Mouse (Mus musculus) small intestine, adult 2 months (tissue): ENCODE results near the gene Micu1. TPM values are rescaled to one million over a fixed set of nuclear protein-coding genes. Genes with fewer than 3 reads are reported as not detected.

Experiments
- H3K27ac ChIP-seq: fragments of 200-500 bp; 2 replicates; pipeline ENCODE4 v1.5.1; 2012; ENCODE audit warnings: low read depth, low read length, control low read depth, inconsistent platforms; ENCODE audit not compliant: insufficient read depth
- H3K27me3 ChIP-seq: fragments of 200-500 bp; 2 replicates; pipeline ENCODE4 v1.6.1; 2012; ENCODE audit warnings: mild to moderate bottlenecking, moderate library complexity, low read length, inconsistent platforms; ENCODE audit not compliant: control insufficient read depth, insufficient read depth
- H3K36me3 ChIP-seq: fragments of 200-500 bp; 2 replicates; pipeline ENCODE4 v1.6.1; 2012; ENCODE audit warnings: mild to moderate bottlenecking, low read length, control low read depth, inconsistent platforms; ENCODE audit not compliant: control insufficient read depth, insufficient read depth
- H3K4me1 ChIP-seq: fragments of 200-500 bp; 2 replicates; pipeline ENCODE4 v1.6.1; 2012; ENCODE audit warnings: low read length, inconsistent platforms, mixed read lengths; ENCODE audit not compliant: control insufficient read depth, insufficient read depth, insufficient read length
- H3K4me3 ChIP-seq: fragments of 200-500 bp; 2 replicates; pipeline ENCODE4 v1.5.1; 2012; ENCODE audit warnings: low read depth, mild to moderate bottlenecking, control low read depth, inconsistent platforms, low read length, moderate library complexity
- CTCF ChIP-seq: fragments of 200-500 bp; IDR thresholded peaks from 2 replicates; pipeline ENCODE4 v1.5.1; 2012; ENCODE audit warnings: low read depth, mild to moderate bottlenecking, control low read depth, inconsistent platforms, low read length, moderate library complexity, mixed read lengths; ENCODE audit not compliant: insufficient replicate concordance, insufficient read length; ENCODE audit errors: extremely low read depth
- POLR2A ChIP-seq: fragments of 200-500 bp; IDR thresholded peaks from 2 replicates; pipeline ENCODE4 v1.6.1; 2012; ENCODE audit warnings: low read depth, mild to moderate bottlenecking, control low read depth, inconsistent platforms, low read length, moderate library complexity
- WGBS: fragments of 180-500 bp; shearing (Covaris S2); methylation state at CpG from one replicate; pipeline ENCODE4 v1.1.7; 2018; 5-methylcytosine and 5-hydroxymethylcytosine counted together
- polyA plus RNA-seq: library from polyadenylated mRNA; depleted of rRNA; stranded (reverse); fragments of >200 nt; gene quantifications from 2 replicates; pipeline ENCODE4 v1.2.3, GENCODE M21; 2012

Micu1 gene
- polyA plus RNA-seq, 1 experiment, result 134 TPM

DNA sequence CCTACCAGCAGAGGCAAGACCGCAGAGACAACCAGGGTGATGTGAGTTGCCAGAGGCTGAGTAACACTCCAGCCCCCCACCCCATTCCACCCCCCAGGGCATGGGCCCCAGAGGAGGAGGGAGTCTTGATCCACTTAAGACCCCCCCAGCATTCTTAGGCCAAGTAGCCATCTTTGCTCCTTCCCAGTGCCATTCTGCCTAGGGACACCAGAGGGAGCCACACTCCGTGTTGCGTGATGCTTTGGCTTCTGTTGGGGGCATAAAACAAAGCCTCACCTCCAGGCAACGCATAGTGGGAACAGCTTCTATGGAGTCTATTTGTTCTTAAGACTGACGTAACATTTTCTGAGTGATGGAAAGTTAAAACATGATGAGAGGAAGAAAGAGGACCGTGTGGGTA, 190.7 kb downstream of the Micu1 start:
- H3K27me3 ChIP-seq, result no peaks in the 10 kb centered on the region
- no peak overlapping the region for H3K27ac ChIP-seq
- H3K4me3 ChIP-seq, result no peak overlapping the region
- H3K4me1 ChIP-seq, result peaks cover 2% of the 10 kb centered on the region; the same call in 1 of the 2 replicates
- TF ChIP-seq CTCF (peak; percentile 91; the same call in 1 of the 2 replicates), POLR2A (no peak)
- H3K36me3 ChIP-seq, result peaks cover 72% of the 10 kb centered on the region
- 49% methylated on average over 6 of the region's 6 CpGs for WGBS

DNA sequence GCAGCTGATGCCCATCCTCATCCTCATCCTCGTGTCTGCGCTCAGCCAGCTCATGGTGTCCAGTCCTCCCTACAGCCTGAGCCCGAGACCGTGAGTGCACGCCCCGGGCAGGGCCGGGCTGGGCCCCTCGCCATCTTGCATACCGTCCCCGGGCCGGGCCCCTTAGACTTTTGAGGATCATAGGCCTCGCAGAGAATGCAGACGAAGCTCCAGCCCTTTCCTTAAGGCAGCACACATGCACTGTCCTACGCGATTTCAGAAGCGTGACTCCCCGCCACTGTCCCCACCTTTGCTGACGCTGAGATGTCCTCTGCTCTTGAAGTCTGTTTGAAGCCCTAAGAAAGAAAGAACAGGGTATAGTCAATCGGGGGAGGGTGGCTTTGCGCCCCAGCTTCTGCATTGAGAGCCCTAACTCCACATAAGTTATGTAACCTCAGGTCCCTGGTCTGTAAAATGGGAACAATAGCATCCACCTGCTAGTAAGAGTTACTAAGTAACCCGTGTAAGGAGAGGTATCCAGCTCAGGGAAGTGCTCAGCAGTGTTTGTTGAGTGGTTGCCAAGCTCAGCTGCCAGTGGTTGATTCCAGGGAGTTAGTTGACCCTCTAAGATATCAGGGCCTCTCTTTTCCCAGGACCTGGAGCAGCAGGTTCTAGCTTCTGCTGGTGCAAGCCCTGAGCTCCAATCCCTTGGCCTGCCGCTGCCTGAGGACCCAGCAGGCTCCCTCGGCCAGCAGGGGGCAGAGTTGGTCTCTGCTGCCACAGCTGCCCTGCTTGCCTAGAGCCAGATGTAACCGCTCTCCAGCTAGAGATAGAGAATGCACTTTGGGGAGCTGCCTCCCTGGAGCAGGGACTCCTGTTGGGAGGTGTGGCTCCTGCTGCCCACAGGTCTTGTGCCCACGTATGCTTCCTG, 192.2 kb downstream of the Micu1 start:
- no peak overlapping the region for H3K4me3 ChIP-seq
- TF ChIP-seq CTCF, result peak; percentile 87
- TF ChIP-seq POLR2A, result no peak
- H3K27me3 ChIP-seq, result no peaks in the 10 kb centered on the region
- H3K4me1 ChIP-seq, result peaks cover 13% of the 10 kb centered on the region
- 72% methylated on average over 25 of the region's 25 CpGs for WGBS
- no peak overlapping the region for H3K27ac ChIP-seq
- peaks cover 77% of the 10 kb centered on the region for H3K36me3 ChIP-seq

DNA sequence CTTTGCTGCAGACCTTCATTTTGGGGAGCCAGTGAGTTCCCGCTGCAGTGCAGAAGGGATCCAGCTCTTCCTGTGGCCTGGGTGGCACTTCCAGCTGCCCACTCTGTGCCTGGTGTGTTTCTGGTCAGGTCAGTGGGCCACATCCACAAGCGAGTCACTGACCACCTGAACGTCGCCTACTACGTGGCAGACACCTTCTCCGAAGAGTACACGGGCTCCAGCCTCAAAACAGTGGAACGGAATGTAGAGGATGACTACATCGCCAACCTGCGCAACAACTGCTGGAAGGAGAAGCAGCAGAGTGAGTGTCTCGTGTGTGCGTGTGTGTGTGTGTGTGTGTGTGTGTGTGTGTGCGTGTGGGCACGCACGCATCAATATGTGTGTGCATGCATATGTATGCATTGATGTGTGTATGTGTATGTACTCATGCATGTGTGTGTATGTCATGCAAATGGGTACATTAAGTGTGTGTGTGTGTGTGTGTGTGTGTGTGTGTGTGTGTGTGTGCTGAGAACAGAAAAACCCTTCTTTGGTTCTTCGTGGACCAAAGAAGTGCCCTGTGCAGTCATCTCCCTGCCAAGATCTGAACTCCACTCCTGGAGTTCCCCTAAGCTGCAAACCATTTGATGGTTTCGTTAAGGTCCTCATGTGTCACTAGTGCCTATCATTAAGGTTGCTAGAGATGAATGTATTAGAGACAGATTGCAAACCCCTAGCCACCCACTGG, 193.3 kb downstream of the Micu1 start:
- 93% methylated on average over 17 of the region's 17 CpGs for WGBS
- peaks cover 24% of the 10 kb centered on the region for H3K4me1 ChIP-seq
- H3K4me3 ChIP-seq, result no peak overlapping the region
- no peaks in the 10 kb centered on the region for H3K27me3 ChIP-seq
- peaks cover 69% of the 10 kb centered on the region for H3K36me3 ChIP-seq
- no peak overlapping the region for H3K27ac ChIP-seq
- TF ChIP-seq POLR2A (no peak), CTCF (no peak)

DNA sequence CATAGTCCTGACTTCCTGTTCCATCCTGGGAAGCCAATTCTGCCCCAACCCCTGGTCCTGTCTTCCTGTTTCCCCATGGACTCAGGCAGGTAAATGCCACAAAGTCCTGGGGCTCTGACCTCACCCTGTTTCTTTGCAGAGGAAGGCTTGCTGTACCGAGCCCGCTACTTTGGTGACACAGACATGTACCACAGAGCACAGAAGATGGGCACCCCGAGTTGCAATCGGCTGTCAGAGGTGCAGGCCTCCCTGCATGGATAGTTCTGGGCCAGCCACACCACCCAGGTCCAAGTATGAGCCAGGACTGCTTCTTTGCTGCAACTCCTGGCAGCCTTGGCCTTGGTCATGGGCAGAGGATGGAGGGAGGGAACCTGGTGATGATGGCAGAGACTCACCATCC, 193.9 kb downstream of the Micu1 start:
- 89% methylated on average over 4 of the region's 4 CpGs for WGBS
- Histone ChIP-seq H3K4me3 (no peak overlapping the region), H3K27me3 (no peaks in the 10 kb centered on the region), H3K36me3 (peaks cover 66% of the 10 kb centered on the region), H3K27ac (no peak overlapping the region), H3K4me1 (peaks cover 29% of the 10 kb centered on the region)
- TF ChIP-seq POLR2A, result no peak
- TF ChIP-seq CTCF, result no peak

DNA sequence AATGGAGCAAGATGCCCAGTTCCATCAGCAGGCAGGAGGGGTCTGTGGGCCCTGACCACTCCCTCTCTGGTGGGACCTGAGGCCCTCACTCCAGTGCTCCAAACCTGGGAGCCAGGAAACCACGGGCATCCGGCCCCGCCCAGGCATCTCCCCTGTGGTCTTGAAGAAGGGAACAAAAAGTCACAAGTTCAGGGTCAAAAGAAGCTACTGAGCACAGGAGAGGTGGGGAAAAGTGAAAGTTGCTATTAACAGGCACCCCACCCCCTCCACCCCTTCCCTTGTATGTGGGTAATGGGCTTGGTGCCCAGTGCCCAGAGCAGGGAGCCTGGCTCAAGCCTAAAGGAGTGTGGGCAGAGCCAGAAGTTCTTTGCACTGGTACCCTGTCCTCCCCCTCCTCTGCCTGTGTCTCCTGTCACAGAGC, 194.6 kb downstream of the Micu1 start:
- 58% methylated on average over 3 of the region's 3 CpGs for WGBS
- Histone ChIP-seq H3K27ac (peak overlapping the region; percentile 14; the same call in 1 of the 2 replicates), H3K4me1 (peaks cover 30% of the 10 kb centered on the region), H3K27me3 (no peaks in the 10 kb centered on the region), H3K4me3 (no peak overlapping the region), H3K36me3 (peaks cover 59% of the 10 kb centered on the region)
- no peak for TF ChIP-seq CTCF
- TF ChIP-seq POLR2A, result no peak

DNA sequence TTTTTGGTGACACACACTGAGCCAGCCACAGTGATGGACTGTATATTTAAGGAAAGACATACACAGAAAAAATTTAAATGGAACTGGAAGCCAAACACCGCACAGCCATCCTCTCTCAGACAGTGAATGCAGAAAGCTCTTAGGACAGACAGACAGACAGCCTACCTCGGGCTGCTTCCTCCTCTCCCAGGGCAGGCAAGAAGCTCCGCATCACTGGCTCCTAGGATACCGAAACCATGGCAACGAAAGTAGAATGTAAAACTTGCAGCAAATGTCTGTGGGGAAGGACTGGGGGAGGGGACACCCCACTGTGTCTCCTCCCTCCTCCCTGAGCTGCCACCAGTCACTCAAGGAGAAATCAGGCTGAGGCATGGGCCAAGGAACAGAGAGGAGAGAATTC, 195.2 kb downstream of the Micu1 start:
- H3K36me3 ChIP-seq, result peaks cover 54% of the 10 kb centered on the region
- WGBS, result 76% methylated on average over 5 of the region's 5 CpGs
- peaks cover 32% of the 10 kb centered on the region for H3K4me1 ChIP-seq
- no peak overlapping the region for H3K4me3 ChIP-seq
- peak overlapping the region; percentile 14; the same call in 1 of the 2 replicates for H3K27ac ChIP-seq
- H3K27me3 ChIP-seq, result no peaks in the 10 kb centered on the region
- TF ChIP-seq CTCF (no peak), POLR2A (no peak)

DNA sequence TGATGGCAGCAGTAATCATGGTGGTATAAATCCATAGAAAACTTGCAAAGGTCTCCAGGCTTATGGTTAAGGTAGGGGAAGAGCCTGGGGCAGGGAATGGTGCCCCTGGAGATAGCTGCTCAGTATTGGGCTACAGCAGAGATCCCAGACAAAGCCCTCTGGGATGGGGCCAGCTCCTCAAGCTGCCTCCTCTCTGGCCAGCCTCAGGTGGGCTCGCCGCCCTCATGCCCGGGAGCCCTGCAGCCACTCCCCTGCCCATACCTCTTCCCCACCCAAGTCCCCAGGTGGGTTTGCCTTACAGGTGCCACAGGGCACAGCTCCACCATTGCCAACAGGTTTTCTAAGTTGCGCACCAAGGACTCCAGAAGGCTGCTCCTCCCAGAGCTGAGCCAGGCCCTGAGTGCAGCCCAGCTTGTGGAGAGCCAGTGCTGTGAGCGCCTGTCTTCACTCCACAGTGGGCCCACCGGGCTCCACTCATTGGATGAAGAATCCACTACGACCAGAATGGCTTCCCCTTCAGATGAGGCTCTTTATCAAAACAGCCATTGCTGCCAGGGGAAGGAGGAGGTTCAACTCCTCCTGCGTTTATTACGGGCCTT, 196.0 kb downstream of the Micu1 start:
- Histone ChIP-seq H3K4me3 (no peak overlapping the region), H3K27ac (peak overlapping the region; percentile 3; the same call in 1 of the 2 replicates), H3K36me3 (peaks cover 47% of the 10 kb centered on the region), H3K27me3 (no peaks in the 10 kb centered on the region), H3K4me1 (peaks cover 32% of the 10 kb centered on the region)
- TF ChIP-seq CTCF, result no peak
- no peak for TF ChIP-seq POLR2A
- WGBS, result 64% methylated on average over 9 of the region's 9 CpGs
